Mouse (Mus musculus) cerebellum, adult 2 months (tissue): ENCODE measurements around the gene Arl4d.

Experiments
- CTCF ChIP-seq: fragments of 200-500 bp; IDR thresholded peaks from 2 replicates; pipeline ENCODE4 v1.5.1; 2011; ENCODE audit warnings: low read depth, mild to moderate bottlenecking, control low read depth, low read length, moderate library complexity, borderline replicate concordance; ENCODE audit not compliant: insufficient read depth
- POLR2A ChIP-seq: fragments of 200-500 bp; IDR thresholded peaks from 2 replicates; pipeline ENCODE4 v1.6.1; 2011; ENCODE audit warnings: low read length, control low read depth, borderline replicate concordance; ENCODE audit not compliant: insufficient read depth

DNA sequence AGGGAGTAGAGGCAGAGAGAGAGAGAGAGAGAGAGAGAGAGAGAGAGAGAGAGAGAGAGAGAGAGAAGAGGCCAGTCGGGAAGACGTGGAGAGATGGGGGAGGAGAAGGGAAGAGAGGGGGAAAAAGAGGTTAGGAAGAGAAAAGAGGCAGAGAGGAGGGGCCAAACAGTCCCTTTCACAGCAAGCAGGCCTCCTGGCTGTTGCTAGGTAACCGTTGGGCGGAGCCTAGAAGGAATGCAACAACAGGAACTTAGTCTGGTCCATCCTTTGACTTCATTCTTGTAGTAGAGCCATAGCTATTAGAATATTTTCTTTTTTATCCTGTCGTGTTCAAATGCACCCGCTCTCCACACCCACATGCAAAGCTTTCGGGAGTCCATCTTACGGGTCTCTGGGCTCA is 47.5 kb upstream of the Arl4d start:
- TF ChIP-seq CTCF (no peak), POLR2A (no peak)
